Mouse (Mus musculus) liver, adult 2 months (tissue): ENCODE results near the gene Fam160a1. TPM values are rescaled to one million over a fixed set of nuclear protein-coding genes. Genes with fewer than 3 reads are reported as not detected.

Experiments used
- DNase-seq: peaks from one replicate; pipeline ENCODE4 v3.0.0-alpha.2; 2011; ENCODE audit warnings: low read depth, low spot score; ENCODE audit errors: extremely low read depth
- H3K27ac ChIP-seq: fragments of 200-500 bp; replicated peaks from 2 replicates; pipeline ENCODE4 v1.5.1; 2012; ENCODE audit warnings: low read depth, mild to moderate bottlenecking, control low read depth, inconsistent platforms, low read length; ENCODE audit not compliant: insufficient read depth
- H3K27me3 ChIP-seq: fragments of 200-500 bp; 2 replicates; pipeline ENCODE4 v1.6.1; 2012; ENCODE audit warnings: mild to moderate bottlenecking, moderate library complexity, low read length, inconsistent platforms; ENCODE audit not compliant: control insufficient read depth, insufficient read depth
- H3K36me3 ChIP-seq: fragments of 200-500 bp; 2 replicates; pipeline ENCODE4 v1.6.1; 2012; ENCODE audit warnings: low read length, inconsistent platforms; ENCODE audit not compliant: control insufficient read depth, insufficient read depth
- H3K4me1 ChIP-seq: fragments of 200-500 bp; 2 replicates; pipeline ENCODE4 v1.6.1; 2011; ENCODE audit warnings: low read length; ENCODE audit not compliant: control insufficient read depth, insufficient read depth
- H3K4me3 ChIP-seq: fragments of 200-500 bp; 2 replicates; pipeline ENCODE4 v1.5.1; 2011; ENCODE audit warnings: low read depth, mild to moderate bottlenecking, control low read depth, low read length, moderate library complexity; ENCODE audit not compliant: insufficient read depth
- H3K79me2 ChIP-seq: fragments of 200-500 bp; 2 replicates; pipeline ENCODE4 v1.6.1; 2012; ENCODE audit warnings: inconsistent platforms, mild to moderate bottlenecking, low read length, moderate library complexity; ENCODE audit not compliant: control insufficient read depth, insufficient read depth
- H3K9ac ChIP-seq: fragments of 200-500 bp; 2 replicates; pipeline ENCODE4 v1.6.1; 2012; ENCODE audit warnings: low read depth, mild to moderate bottlenecking, control low read depth, inconsistent platforms, low read length
- CTCF ChIP-seq: fragments of 200-500 bp; IDR thresholded peaks from 2 replicates; pipeline ENCODE4 v1.5.1; 2011; ENCODE audit warnings: low read depth, low read length, control low read depth
- POLR2A ChIP-seq: fragments of 200-500 bp; IDR thresholded peaks from 2 replicates; pipeline ENCODE4 v1.6.1; 2011; ENCODE audit warnings: low read length, control low read depth; ENCODE audit not compliant: insufficient read depth; ENCODE audit errors: extremely low read depth
- WGBS: fragments of 180-500 bp; shearing (Covaris S2); methylation state at CpG from one replicate; pipeline ENCODE4 v1.1.7; 2018; 5-methylcytosine and 5-hydroxymethylcytosine counted together
- polyA plus RNA-seq: library from polyadenylated mRNA; depleted of rRNA; stranded (reverse); fragments of >200 nt; gene quantifications from 2 replicates; pipeline ENCODE4 v1.2.3, GENCODE M21; 2012
- total RNA-seq: library from RNA; depleted of rRNA; stranded (reverse); fragments of >200 nt; gene quantifications from 2 replicates; pipeline ENCODE4 v1.2.3, GENCODE M21; 2014

The Fam160a1 gene
- total and polyA plus RNA-seq, 2 experiments = 1.8 to 4.7 TPM

GRCm38 (mm10) chr3:85733939-85734729 is 83.0 kb downstream of the Fam160a1 start:
- TF ChIP-seq POLR2A (no peak), CTCF (no peak)
- Histone ChIP-seq H3K27me3 (no peaks in the 10 kb centered on the region), H3K4me1 (no peaks in the 10 kb centered on the region), H3K4me3 (no peak overlapping the region), H3K79me2 (peaks cover 3% of the 10 kb centered on the region; the same call in 1 of the 2 replicates), H3K36me3 (no peaks in the 10 kb centered on the region), H3K9ac (no peak overlapping the region), H3K27ac (no peak overlapping the region)
- DNase-seq = no peak
- WGBS = 89% methylated on average over 5 of the region's 5 CpGs

- H3K27me3 ChIP-seq = no peaks in the 10 kb centered on the region
- no peaks in the 10 kb centered on the region for H3K36me3 ChIP-seq
- peaks cover 3% of the 10 kb centered on the region; the same call in 1 of the 2 replicates for H3K79me2 ChIP-seq
- H3K9ac ChIP-seq = no peak overlapping the region
- no peak for DNase-seq
- H3K4me3 ChIP-seq = no peak overlapping the region
- H3K27ac ChIP-seq = no peak overlapping the region
- H3K4me1 ChIP-seq = no peaks in the 10 kb centered on the region
- WGBS = 82% methylated on average over 2 of the region's 2 CpGs
- TF ChIP-seq POLR2A (no peak), CTCF (no peak)
Observed at GRCm38 (mm10) chr3:85727171-85727570, 89.9 kb downstream of the Fam160a1 start.

GRCm38 (mm10) chr3:85725971-85726370 is 91.1 kb downstream of the Fam160a1 start:
- H3K27ac ChIP-seq = no peak overlapping the region
- no peak for DNase-seq
- WGBS = 89% methylated on average over 3 of the region's 3 CpGs
- no peaks in the 10 kb centered on the region for H3K36me3 ChIP-seq
- TF ChIP-seq POLR2A (no peak), CTCF (no peak)
- no peak overlapping the region for H3K9ac ChIP-seq
- H3K79me2 ChIP-seq = peaks cover 3% of the 10 kb centered on the region; the same call in 1 of the 2 replicates
- H3K27me3 ChIP-seq = no peaks in the 10 kb centered on the region
- no peaks in the 10 kb centered on the region for H3K4me1 ChIP-seq
- H3K4me3 ChIP-seq = no peak overlapping the region

GRCm38 (mm10) chr3:85725110-85725509 is 92.0 kb downstream of the Fam160a1 start:
- TF ChIP-seq POLR2A (no peak), CTCF (no peak)
- no peaks in the 10 kb centered on the region for H3K79me2 ChIP-seq
- no peak overlapping the region for H3K9ac ChIP-seq
- H3K4me3 ChIP-seq = no peak overlapping the region
- DNase-seq = no peak
- 78% methylated on average over 2 of the region's 2 CpGs for WGBS
- no peak overlapping the region for H3K27ac ChIP-seq
- H3K36me3 ChIP-seq = no peaks in the 10 kb centered on the region
- H3K27me3 ChIP-seq = no peaks in the 10 kb centered on the region
- no peaks in the 10 kb centered on the region for H3K4me1 ChIP-seq

- Histone ChIP-seq H3K9ac (no peak overlapping the region), H3K4me1 (no peaks in the 10 kb centered on the region), H3K36me3 (no peaks in the 10 kb centered on the region), H3K4me3 (no peak overlapping the region), H3K79me2 (no peaks in the 10 kb centered on the region), H3K27me3 (no peaks in the 10 kb centered on the region), H3K27ac (no peak overlapping the region)
- 87% methylated on average over 6 of the region's 6 CpGs for WGBS
- no peak for DNase-seq
- TF ChIP-seq CTCF = no peak
- TF ChIP-seq POLR2A = no peak
Observed at GRCm38 (mm10) chr3:85722581-85722980, 94.5 kb downstream of the Fam160a1 start.

GRCm38 (mm10) chr3:85715764-85716297 is 101.3 kb downstream of the Fam160a1 start:
- Histone ChIP-seq H3K4me3 (no peak overlapping the region), H3K9ac (no peak overlapping the region), H3K79me2 (no peaks in the 10 kb centered on the region), H3K4me1 (no peaks in the 10 kb centered on the region), H3K36me3 (0 out of 2 replicates have a peak, but pooled peaks cover 2% of the 10 kb centered on the region), H3K27me3 (no peaks in the 10 kb centered on the region), H3K27ac (no peak overlapping the region)
- no peak for TF ChIP-seq POLR2A
- TF ChIP-seq CTCF = no peak
- 91% methylated on average over 4 of the region's 4 CpGs for WGBS
- no peak for DNase-seq
